ENCODE assay signal across 21 mouse cellular contexts in the genomic region with DNA sequence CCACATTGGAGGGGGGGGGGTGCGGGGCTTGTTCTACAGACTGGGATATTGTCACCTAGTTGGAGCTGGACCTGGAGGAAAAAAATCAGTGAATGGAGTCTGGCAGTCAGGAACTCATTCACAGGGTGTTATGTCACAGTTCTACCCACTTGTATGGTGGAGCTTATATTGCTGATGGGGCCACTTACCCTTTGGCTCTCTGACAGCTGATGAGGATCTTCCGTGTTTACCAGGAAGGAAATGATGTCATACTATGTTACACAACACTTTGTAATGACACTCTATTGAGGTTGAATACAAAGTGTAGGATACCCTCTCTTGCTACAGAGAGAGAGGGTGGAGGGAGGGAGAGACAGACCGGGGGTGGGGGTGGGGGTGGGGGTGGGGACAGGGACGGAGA.
DNase-seq lines count a peak whose midpoint lies in the region; ATAC-seq and TF ChIP-seq lines count a peak whose summit lies in the region.
"Had no signal": no experiment of that assay in that cellular context is flagged by ENCODE, and none has a peak within 500 bp of the region (broad histone marks: within the 10 kb centered on the region; RNA-seq: fewer than 3 reads in every experiment).

No protein-coding gene starts in this region.

- no peak for TF ChIP-seq CTCF in stomach, postnatal 0 days (IDR thresholded peaks at IDR 0.05; ENCODE audit: low read depth)

- no peaks in the 10 kb centered on the region for H3K4me1 ChIP-seq in liver, embryonic 11.5 days (replicated peaks; ENCODE audit: control insufficient read depth, insufficient read depth, low read length)
- H3K4me1 ChIP-seq in stomach, embryonic 16.5 days (ENCODE audit: control insufficient read depth, insufficient read depth, low read length) = no peaks in the 10 kb centered on the region
- H3K4me1 ChIP-seq in stomach, postnatal 0 days (replicated peaks; ENCODE audit: control insufficient read depth, insufficient read depth) = no peaks in the 10 kb centered on the region
- H3K4me1 ChIP-seq: heart, embryonic 15.5 days; hindbrain, embryonic 12.5 days; limb, embryonic 10.5 days; neural tube, embryonic 12.5 days had no signal

- intact Hi-C loops in gastrocnemius, postnatal 36 days (cut with DNase I) = no loop called here

- no peak for DNase-seq in liver, embryonic 11.5 days (ENCODE audit: low spot score)
- no peak for DNase-seq in liver
- no peak for DNase-seq in stomach, postnatal 0 days (ENCODE audit: low spot score)
- DNase-seq in cerebellum, adult 11-12 months = no peak
- DNase-seq in gastrocnemius, postnatal 36 days = no peak
- DNase-seq: adrenal gland, adult 8-10 months; cerebellum, postnatal 25 days; heart, adult 18-20 months; kidney, adult 11 months; kidney, postnatal 10 days; thymus, postnatal 14 days had no signal

- H3K9ac ChIP-seq in liver, embryonic 11.5 days (ENCODE audit: low read depth, low read length) = no peak overlapping the region
- no peak overlapping the region for H3K9ac ChIP-seq in stomach, embryonic 16.5 days (ENCODE audit: low read length)
- H3K9ac ChIP-seq in stomach, postnatal 0 days (ENCODE audit: low read length) = no peak overlapping the region
- H3K9ac ChIP-seq: heart, embryonic 15.5 days; hindbrain, embryonic 12.5 days; liver, embryonic 14.5 days; neural tube, embryonic 12.5 days had no signal

- no peak overlapping the region for H3K4me2 ChIP-seq in liver, embryonic 11.5 days
- no peak overlapping the region for H3K4me2 ChIP-seq in stomach, embryonic 16.5 days (ENCODE audit: low read depth, low read length)
- no peak overlapping the region for H3K4me2 ChIP-seq in stomach, postnatal 0 days (replicated peaks; ENCODE audit: low read depth)
- H3K4me2 ChIP-seq: heart, embryonic 15.5 days; hindbrain, embryonic 12.5 days; neural tube, embryonic 12.5 days had no signal

- 0 out of 2 replicates have a peak, but pooled peaks have one; percentile 15 for ATAC-seq in liver, embryonic 11.5 days (replicated peaks; ENCODE audit: low FRiP score)
- 0 out of 2 replicates have a peak, but pooled peaks have one; percentile 16 for ATAC-seq in stomach, embryonic 16.5 days (ENCODE audit: insufficient read depth, low FRiP score)
- no peak for ATAC-seq in stomach, postnatal 0 days (ENCODE audit: low FRiP score, low TSS enrichment)
- ATAC-seq in hematopoietic stem cell, adult 5-6 weeks (replicated peaks in 1 of 2; ENCODE audit: insufficient read depth in 1 of 2, low FRiP score in 2 of 2, low TSS enrichment in 1 of 2, low read depth in 1 of 2, poor library complexity in 2 of 2, severe bottlenecking in 2 of 2) = peak; percentile 25 to 60; a peak in 3 of 4 replicates
- ATAC-seq: forebrain, embryonic 14.5 days had no signal

- TF ChIP-seq EP300 in stomach, postnatal 0 days (optimal IDR thresholded peaks at IDR 0.05) = no peak

- no peaks in the 10 kb centered on the region for H3K27me3 ChIP-seq in liver, embryonic 11.5 days (replicated peaks; ENCODE audit: control insufficient read depth, insufficient read depth, low read length)
- no peaks in the 10 kb centered on the region for H3K27me3 ChIP-seq in stomach, embryonic 16.5 days (ENCODE audit: control insufficient read depth, insufficient read depth, low read length)
- H3K27me3 ChIP-seq in stomach, postnatal 0 days (ENCODE audit: control insufficient read depth, insufficient read depth, low read length) = no peaks in the 10 kb centered on the region
- H3K27me3 ChIP-seq: heart, embryonic 15.5 days; hindbrain, embryonic 12.5 days; neural tube, embryonic 12.5 days had no signal

- 65% methylated on average over 4 of the region's 4 CpGs for WGBS in liver, embryonic 11.5 days
- WGBS in stomach, embryonic 16.5 days = 72% methylated on average over 4 of the region's 4 CpGs
- 70% methylated on average over 4 of the region's 4 CpGs for whole genome bisulfite sequencing in stomach, postnatal 0 days

- no peaks in the 10 kb centered on the region for H3K36me3 ChIP-seq in liver, embryonic 11.5 days (ENCODE audit: control insufficient read depth, insufficient read depth, low read length)
- no peaks in the 10 kb centered on the region for H3K36me3 ChIP-seq in stomach, embryonic 16.5 days (ENCODE audit: control insufficient read depth, insufficient read depth, low read length)
- no peaks in the 10 kb centered on the region for H3K36me3 ChIP-seq in stomach, postnatal 0 days (ENCODE audit: control insufficient read depth, insufficient read depth, low read length)
- H3K36me3 ChIP-seq: limb, embryonic 10.5 days had no signal

- H3K9me3 ChIP-seq in liver, embryonic 11.5 days (ENCODE audit: control insufficient read depth, low read length) = no peaks in the 10 kb centered on the region
- no peaks in the 10 kb centered on the region for H3K9me3 ChIP-seq in stomach, embryonic 16.5 days (replicated peaks; ENCODE audit: control insufficient read depth, low read length)
- H3K9me3 ChIP-seq in stomach, postnatal 0 days (ENCODE audit: control insufficient read depth, low read length) = no peaks in the 10 kb centered on the region
- H3K9me3 ChIP-seq: heart, embryonic 15.5 days; hindbrain, embryonic 12.5 days; limb, embryonic 10.5 days; megakaryocyte, embryonic 14.5 days; neural tube, embryonic 12.5 days had no signal

- H3K27ac ChIP-seq in liver, embryonic 11.5 days (ENCODE audit: low read depth, low read length) = no peak overlapping the region
- no peak overlapping the region for H3K27ac ChIP-seq in stomach, embryonic 16.5 days (ENCODE audit: low read length)
- no peak overlapping the region for H3K27ac ChIP-seq in stomach, postnatal 0 days (replicated peaks)
- H3K27ac ChIP-seq: heart, embryonic 15.5 days; hindbrain, embryonic 12.5 days; left cerebral cortex, adult 2 months; limb, embryonic 10.5 days; liver, embryonic 14.5 days; neural tube, embryonic 12.5 days had no signal

- H3K4me3 ChIP-seq in liver, embryonic 11.5 days (ENCODE audit: low read depth, low read length) = no peak overlapping the region
- no peak overlapping the region for H3K4me3 ChIP-seq in stomach, embryonic 16.5 days (replicated peaks; ENCODE audit: low read length)
- no peak overlapping the region for H3K4me3 ChIP-seq in stomach, postnatal 0 days (ENCODE audit: low read depth, low read length)
- H3K4me3 ChIP-seq: heart, embryonic 15.5 days; hindbrain, embryonic 12.5 days; left cerebral cortex, adult 2 months; limb, embryonic 10.5 days; megakaryocyte, embryonic 14.5 days; neural tube, embryonic 12.5 days had no signal
